Mouse (Mus musculus) hindbrain, embryonic 12.5 days (tissue): ENCODE measurements at regions not wholly inside any gene's neighbourhood (a gene's known extent, or its start where the extent isn't known, plus 50 kb on each side); places are given as distances from the start of the nearest gene placed in this dataset.

Experiments
- ATAC-seq: fragments of 200-750 bp; cut with Nextera tagmentation; 2 replicates; pipeline ENCODE4 v1.8.0; 2017; ENCODE audit warnings: moderate TSS enrichment; ENCODE audit not compliant: low FRiP score
- H3K27ac ChIP-seq: fragments of 300-500 bp; sonication (generic); 2 replicates; pipeline ENCODE4 v1.5.1; 2016; ENCODE audit warnings: mild to moderate bottlenecking
- H3K27me3 ChIP-seq: fragments of 300-500 bp; sonication (generic); 2 replicates; pipeline ENCODE4 v1.6.1; 2016; ENCODE audit warnings: mild to moderate bottlenecking
- H3K36me3 ChIP-seq: fragments of 300-500 bp; sonication (generic); 2 replicates; pipeline ENCODE4 v1.6.1; 2016; ENCODE audit warnings: mild to moderate bottlenecking
- H3K4me1 ChIP-seq: fragments of 300-500 bp; sonication (generic); 2 replicates; pipeline ENCODE4 v1.6.1; 2016
- H3K4me2 ChIP-seq: fragments of 300-500 bp; sonication (generic); replicated peaks from 2 replicates; pipeline ENCODE4 v1.6.1; 2016; ENCODE audit warnings: mild to moderate bottlenecking
- H3K4me3 ChIP-seq: fragments of 300-500 bp; sonication (generic); 2 replicates; pipeline ENCODE4 v1.5.1; 2016; ENCODE audit warnings: mild to moderate bottlenecking
- H3K9ac ChIP-seq: fragments of 300-500 bp; sonication (generic); 2 replicates; pipeline ENCODE4 v1.6.1; 2016; ENCODE audit warnings: mild to moderate bottlenecking, moderate library complexity
- H3K9me3 ChIP-seq: fragments of 300-500 bp; sonication (generic); replicated peaks from 2 replicates; pipeline ENCODE4 v1.6.1; 2016; ENCODE audit warnings: mild to moderate bottlenecking
- WGBS: fragments of 180-500 bp; shearing (Covaris S2); methylation state at CpG from one replicate; pipeline ENCODE4 v1.1.7; 2016; 5-methylcytosine and 5-hydroxymethylcytosine counted together

- Histone ChIP-seq H3K27me3 (0 out of 2 replicates have a peak, but pooled peaks cover 3% of the 10 kb centered on the region), H3K4me1 (peaks cover 21% of the 10 kb centered on the region), H3K9me3 (no peaks in the 10 kb centered on the region), H3K9ac (no peak overlapping the region), H3K36me3 (no peaks in the 10 kb centered on the region), H3K27ac (no peak overlapping the region), H3K4me3 (no peak overlapping the region), H3K4me2 (no peak overlapping the region)
- 67% methylated on average over 5 of the region's 5 CpGs for WGBS
- ATAC-seq: no peak
Observed at GRCm38 (mm10) chr12:13053746-13054145, 112.0 kb upstream of the Mycn start.

- H3K9me3 ChIP-seq: no peaks in the 10 kb centered on the region
- 0 out of 2 replicates have a peak, but pooled peaks cover 3% of the 10 kb centered on the region for H3K27me3 ChIP-seq
- peak; percentile 49; the same call in 1 of the 2 replicates for ATAC-seq
- no peak overlapping the region for H3K4me2 ChIP-seq
- H3K4me1 ChIP-seq: peaks cover 26% of the 10 kb centered on the region
- H3K4me3 ChIP-seq: no peak overlapping the region
- no peaks in the 10 kb centered on the region for H3K36me3 ChIP-seq
- no peak overlapping the region for H3K9ac ChIP-seq
- 50% methylated on average over 9 of the region's 9 CpGs for WGBS
- no peak overlapping the region for H3K27ac ChIP-seq
Observed at GRCm38 (mm10) chr12:13052845-13053623, 111.3 kb upstream of the Mycn start.

- no peak overlapping the region for H3K4me3 ChIP-seq
- H3K36me3 ChIP-seq: no peaks in the 10 kb centered on the region
- WGBS: 39% methylated on average over 6 of the region's 6 CpGs
- H3K4me1 ChIP-seq: peaks cover 26% of the 10 kb centered on the region
- no peak overlapping the region for H3K27ac ChIP-seq
- H3K9ac ChIP-seq: no peak overlapping the region
- ATAC-seq: no peak
- H3K27me3 ChIP-seq: 0 out of 2 replicates have a peak, but pooled peaks cover 3% of the 10 kb centered on the region
- no peaks in the 10 kb centered on the region for H3K9me3 ChIP-seq
- H3K4me2 ChIP-seq: no peak overlapping the region
Observed at GRCm38 (mm10) chr12:13052164-13052563, 110.5 kb upstream of the Mycn start.

GRCm38 (mm10) chr12:13049659-13050058, 107.9 kb upstream of the Mycn start:
- Histone ChIP-seq H3K36me3 (no peaks in the 10 kb centered on the region), H3K9me3 (no peaks in the 10 kb centered on the region), H3K4me3 (no peak overlapping the region), H3K4me2 (no peak overlapping the region), H3K4me1 (peaks cover 26% of the 10 kb centered on the region), H3K27ac (no peak overlapping the region), H3K27me3 (0 out of 2 replicates have a peak, but pooled peaks cover 3% of the 10 kb centered on the region), H3K9ac (no peak overlapping the region)
- WGBS: 60% methylated on average over 8 of the region's 8 CpGs
- ATAC-seq: no peak

GRCm38 (mm10) chr12:13048168-13048727, 106.5 kb upstream of the Mycn start:
- Histone ChIP-seq H3K4me2 (no peak overlapping the region), H3K36me3 (no peaks in the 10 kb centered on the region), H3K27me3 (no peaks in the 10 kb centered on the region), H3K4me3 (no peak overlapping the region), H3K27ac (no peak overlapping the region), H3K9ac (no peak overlapping the region), H3K9me3 (no peaks in the 10 kb centered on the region), H3K4me1 (peaks cover 30% of the 10 kb centered on the region)
- no peak for ATAC-seq
- WGBS: 16% methylated on average over 13 of the region's 13 CpGs

- Histone ChIP-seq H3K4me2 (no peak overlapping the region), H3K4me3 (no peak overlapping the region), H3K9me3 (no peaks in the 10 kb centered on the region), H3K9ac (no peak overlapping the region), H3K4me1 (peaks cover 8% of the 10 kb centered on the region), H3K36me3 (no peaks in the 10 kb centered on the region), H3K27me3 (no peaks in the 10 kb centered on the region), H3K27ac (no peak overlapping the region)
- WGBS: 44% methylated on average over 7 of the region's 7 CpGs
- ATAC-seq: peak; percentile 64
Observed at GRCm38 (mm10) chr12:13042934-13043333, 101.2 kb upstream of the Mycn start.

GRCm38 (mm10) chr12:13035108-13035741, 93.5 kb upstream of the Mycn start:
- Histone ChIP-seq H3K27me3 (no peaks in the 10 kb centered on the region), H3K36me3 (no peaks in the 10 kb centered on the region), H3K9me3 (no peaks in the 10 kb centered on the region), H3K4me1 (no peaks in the 10 kb centered on the region), H3K4me3 (no peak overlapping the region), H3K27ac (no peak overlapping the region), H3K9ac (no peak overlapping the region), H3K4me2 (no peak overlapping the region)
- WGBS: 86% methylated on average over 5 of the region's 5 CpGs
- ATAC-seq: no peak

- peaks cover 7% of the 10 kb centered on the region; the same call in 1 of the 2 replicates for H3K4me1 ChIP-seq
- peaks cover 2% of the 10 kb centered on the region; the same call in 1 of the 2 replicates for H3K27me3 ChIP-seq
- H3K4me3 ChIP-seq: no peak overlapping the region
- H3K4me2 ChIP-seq: no peak overlapping the region
- no peak for ATAC-seq
- WGBS: 89% methylated on average over 7 of the region's 7 CpGs
- H3K9ac ChIP-seq: no peak overlapping the region
- no peaks in the 10 kb centered on the region for H3K9me3 ChIP-seq
- H3K27ac ChIP-seq: no peak overlapping the region
- no peaks in the 10 kb centered on the region for H3K36me3 ChIP-seq
Observed at GRCm38 (mm10) chr12:13030333-13030732, 88.6 kb upstream of the Mycn start.

- H3K9ac ChIP-seq: no peak overlapping the region
- no peak overlapping the region for H3K4me3 ChIP-seq
- H3K27ac ChIP-seq: no peak overlapping the region
- peaks cover 2% of the 10 kb centered on the region; the same call in 1 of the 2 replicates for H3K27me3 ChIP-seq
- peaks cover 14% of the 10 kb centered on the region; the same call in 1 of the 2 replicates for H3K4me1 ChIP-seq
- WGBS: 57% methylated on average over 3 of the region's 3 CpGs
- H3K9me3 ChIP-seq: no peaks in the 10 kb centered on the region
- ATAC-seq: no peak
- H3K36me3 ChIP-seq: no peaks in the 10 kb centered on the region
- H3K4me2 ChIP-seq: no peak overlapping the region
Observed at GRCm38 (mm10) chr12:13028086-13028485, 86.4 kb upstream of the Mycn start.

GRCm38 (mm10) chr12:13026041-13026580, 84.4 kb upstream of the Mycn start:
- Histone ChIP-seq H3K9ac (no peak overlapping the region), H3K9me3 (no peaks in the 10 kb centered on the region), H3K4me1 (peaks cover 14% of the 10 kb centered on the region; the same call in 1 of the 2 replicates), H3K27me3 (peaks cover 2% of the 10 kb centered on the region; the same call in 1 of the 2 replicates), H3K4me3 (no peak overlapping the region), H3K27ac (peak overlapping the region; percentile 49; the same call in 1 of the 2 replicates), H3K36me3 (no peaks in the 10 kb centered on the region), H3K4me2 (no peak overlapping the region)
- WGBS: 47% methylated on average over 7 of the region's 7 CpGs
- peak; percentile 66; the same call in 1 of the 2 replicates for ATAC-seq

GRCm38 (mm10) chr12:13024215-13024841, 82.6 kb upstream of the Mycn start:
- 40% methylated on average over 8 of the region's 8 CpGs for whole genome bisulfite sequencing

More at GRCm38 (mm10) chr12:13024215-13024841, 82.6 kb upstream of the Mycn start:
- H3K4me2 ChIP-seq: no peak overlapping the region
- H3K9ac ChIP-seq: no peak overlapping the region
- ATAC-seq: peak; percentile 77
- no peaks in the 10 kb centered on the region for H3K36me3 ChIP-seq
- H3K4me3 ChIP-seq: no peak overlapping the region
- H3K9me3 ChIP-seq: no peaks in the 10 kb centered on the region
- no peak overlapping the region for H3K27ac ChIP-seq
- H3K4me1 ChIP-seq: peaks cover 14% of the 10 kb centered on the region; the same call in 1 of the 2 replicates
- peaks cover 2% of the 10 kb centered on the region; the same call in 1 of the 2 replicates for H3K27me3 ChIP-seq
